Mouse (Mus musculus): ENCODE results near the gene Nfe2l1. TPM values are rescaled to one million over a fixed set of nuclear protein-coding genes. Genes with fewer than 3 reads are reported as not detected.
"Not testable (repeated sequence)": the region's sequence is repeated elsewhere in the genome, so short reads cannot be mapped to it uniquely, and the experiment has no call there.

The Nfe2l1 gene
- polyA plus RNA-seq, 1 experiment from 2014 or later = 81.3 TPM

- Histone ChIP-seq H3K4me2 (ENCODE audit: low read depth, low read length) (no peak overlapping the region), H3K9me3 (replicated peaks; ENCODE audit: control insufficient read depth, low read length) (no peaks in the 10 kb centered on the region), H3K4me1 (ENCODE audit: control insufficient read depth, insufficient read depth, low read length) (peaks cover 12% of the 10 kb centered on the region), H3K4me3 (ENCODE audit: low read length) (no peak overlapping the region), H3K36me3 (ENCODE audit: control insufficient read depth, insufficient read depth) (no peaks in the 10 kb centered on the region), H3K27me3 (ENCODE audit: control insufficient read depth, insufficient read depth, low read length) (no peaks in the 10 kb centered on the region), H3K27ac (ENCODE audit: low read length) (no peak overlapping the region), H3K9ac (ENCODE audit: low read length) (no peak overlapping the region)
- 37% methylated on average over 9 of the region's 9 CpGs for WGBS
- ATAC-seq (replicated peaks; ENCODE audit: extremely low read depth, insufficient read depth, low FRiP score) = no peak
Observed at GRCm38 (mm10) chr11:96786731-96787450, 42.9 kb downstream of the Nfe2l1 start.

GRCm38 (mm10) chr11:96784847-96785246 is 44.9 kb downstream of the Nfe2l1 start:
- not testable (repeated sequence) for H3K4me2 ChIP-seq (ENCODE audit: low read depth, low read length); H3K36me3 ChIP-seq (ENCODE audit: control insufficient read depth, insufficient read depth); H3K27me3 ChIP-seq (ENCODE audit: control insufficient read depth, insufficient read depth, low read length); H3K9me3 ChIP-seq (replicated peaks; ENCODE audit: control insufficient read depth, low read length); H3K4me3 ChIP-seq (ENCODE audit: low read length); H3K9ac ChIP-seq (ENCODE audit: low read length); H3K4me1 ChIP-seq (ENCODE audit: control insufficient read depth, insufficient read depth, low read length); ATAC-seq (replicated peaks; ENCODE audit: extremely low read depth, insufficient read depth, low FRiP score); H3K27ac ChIP-seq (ENCODE audit: low read length)
- 21% methylated on average over 7 of the region's 7 CpGs for WGBS

- WGBS = 69% methylated on average over 2 of the region's 2 CpGs
- Histone ChIP-seq H3K27ac (ENCODE audit: low read length) (no peak overlapping the region), H3K9me3 (replicated peaks; ENCODE audit: control insufficient read depth, low read length) (no peaks in the 10 kb centered on the region), H3K36me3 (ENCODE audit: control insufficient read depth, insufficient read depth) (no peaks in the 10 kb centered on the region), H3K4me1 (ENCODE audit: control insufficient read depth, insufficient read depth, low read length) (peaks cover 6% of the 10 kb centered on the region), H3K4me2 (ENCODE audit: low read depth, low read length) (no peak overlapping the region), H3K27me3 (ENCODE audit: control insufficient read depth, insufficient read depth, low read length) (no peaks in the 10 kb centered on the region), H3K9ac (ENCODE audit: low read length) (no peak overlapping the region), H3K4me3 (ENCODE audit: low read length) (no peak overlapping the region)
- ATAC-seq (replicated peaks; ENCODE audit: extremely low read depth, insufficient read depth, low FRiP score) = no peak
Observed at GRCm38 (mm10) chr11:96781425-96781824, 48.3 kb downstream of the Nfe2l1 start.

DNA sequence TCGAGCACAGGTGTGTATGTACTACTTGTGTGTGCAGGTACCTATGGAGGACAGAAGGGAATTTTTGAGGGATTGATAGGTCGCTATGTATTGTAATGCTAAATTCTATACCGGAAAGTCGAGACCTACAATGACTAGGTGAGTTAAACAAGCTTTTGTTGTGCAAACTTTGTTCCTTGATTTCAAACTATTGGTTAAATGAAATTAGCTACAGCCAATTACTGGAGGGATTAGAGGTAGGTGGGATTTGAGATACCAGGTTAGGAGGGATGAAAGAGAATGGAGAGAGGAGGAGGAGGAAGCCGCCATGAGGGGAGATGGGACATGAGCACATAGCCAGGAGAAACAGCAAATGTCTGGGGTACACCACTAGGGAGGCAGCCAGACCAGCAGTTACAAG is 49.5 kb downstream of the Nfe2l1 start:
- H3K27ac ChIP-seq (ENCODE audit: low read length) = no peak overlapping the region
- H3K9me3 ChIP-seq (replicated peaks; ENCODE audit: control insufficient read depth, low read length) = no peaks in the 10 kb centered on the region
- no peak overlapping the region for H3K4me3 ChIP-seq (ENCODE audit: low read length)
- no peaks in the 10 kb centered on the region for H3K36me3 ChIP-seq (ENCODE audit: control insufficient read depth, insufficient read depth)
- H3K4me2 ChIP-seq (ENCODE audit: low read depth, low read length) = no peak overlapping the region
- H3K4me1 ChIP-seq (ENCODE audit: control insufficient read depth, insufficient read depth, low read length) = peaks cover 8% of the 10 kb centered on the region
- H3K27me3 ChIP-seq (ENCODE audit: control insufficient read depth, insufficient read depth, low read length) = no peaks in the 10 kb centered on the region
- WGBS = 61% methylated on average over 5 of the region's 5 CpGs
- no peak for ATAC-seq (replicated peaks; ENCODE audit: extremely low read depth, insufficient read depth, low FRiP score)
- no peak overlapping the region for H3K9ac ChIP-seq (ENCODE audit: low read length)

DNA sequence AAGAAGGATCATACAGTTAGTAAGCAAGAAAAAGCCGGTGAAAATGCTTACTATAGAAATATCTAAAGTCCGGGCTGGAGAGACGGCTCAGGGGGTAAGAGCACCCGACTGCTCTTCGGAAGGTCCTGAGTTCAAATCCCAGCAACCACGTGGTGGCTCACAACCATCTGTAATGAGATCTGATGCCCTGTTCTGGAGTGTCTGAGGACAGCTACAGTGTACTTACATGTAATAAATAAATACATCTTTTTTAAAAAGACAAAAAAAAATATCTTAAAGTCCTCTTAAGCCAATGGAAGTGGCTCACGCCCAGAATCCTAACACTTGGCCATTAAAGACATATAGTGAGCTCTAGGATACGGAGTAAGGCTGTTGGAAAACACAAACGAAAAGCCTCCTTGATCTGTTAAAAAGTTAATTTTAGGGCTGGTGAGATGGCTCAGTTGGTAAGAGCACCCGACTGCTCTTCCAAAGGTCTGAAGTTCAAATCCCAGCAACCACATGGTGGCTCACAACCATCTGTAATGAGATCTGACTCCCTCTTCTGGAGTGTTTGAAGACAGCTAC is 51.6 kb downstream of the Nfe2l1 start:
- ATAC-seq (replicated peaks; ENCODE audit: extremely low read depth, insufficient read depth, low FRiP score); H3K4me1 ChIP-seq (ENCODE audit: control insufficient read depth, insufficient read depth, low read length); H3K36me3 ChIP-seq (ENCODE audit: control insufficient read depth, insufficient read depth); H3K9me3 ChIP-seq (replicated peaks; ENCODE audit: control insufficient read depth, low read length); H3K27me3 ChIP-seq (ENCODE audit: control insufficient read depth, insufficient read depth, low read length): not testable (repeated sequence)
- H3K27ac ChIP-seq (ENCODE audit: low read length) = peak overlapping the region; percentile 83
- peak overlapping the region; percentile 39; the same call in 1 of the 2 replicates for H3K9ac ChIP-seq (ENCODE audit: low read length)
- H3K4me2 ChIP-seq (ENCODE audit: low read depth, low read length) = peak overlapping the region; percentile 78
- H3K4me3 ChIP-seq (ENCODE audit: low read length) = peak overlapping the region; percentile 88
- WGBS = 64% methylated on average over 10 of the region's 10 CpGs

DNA sequence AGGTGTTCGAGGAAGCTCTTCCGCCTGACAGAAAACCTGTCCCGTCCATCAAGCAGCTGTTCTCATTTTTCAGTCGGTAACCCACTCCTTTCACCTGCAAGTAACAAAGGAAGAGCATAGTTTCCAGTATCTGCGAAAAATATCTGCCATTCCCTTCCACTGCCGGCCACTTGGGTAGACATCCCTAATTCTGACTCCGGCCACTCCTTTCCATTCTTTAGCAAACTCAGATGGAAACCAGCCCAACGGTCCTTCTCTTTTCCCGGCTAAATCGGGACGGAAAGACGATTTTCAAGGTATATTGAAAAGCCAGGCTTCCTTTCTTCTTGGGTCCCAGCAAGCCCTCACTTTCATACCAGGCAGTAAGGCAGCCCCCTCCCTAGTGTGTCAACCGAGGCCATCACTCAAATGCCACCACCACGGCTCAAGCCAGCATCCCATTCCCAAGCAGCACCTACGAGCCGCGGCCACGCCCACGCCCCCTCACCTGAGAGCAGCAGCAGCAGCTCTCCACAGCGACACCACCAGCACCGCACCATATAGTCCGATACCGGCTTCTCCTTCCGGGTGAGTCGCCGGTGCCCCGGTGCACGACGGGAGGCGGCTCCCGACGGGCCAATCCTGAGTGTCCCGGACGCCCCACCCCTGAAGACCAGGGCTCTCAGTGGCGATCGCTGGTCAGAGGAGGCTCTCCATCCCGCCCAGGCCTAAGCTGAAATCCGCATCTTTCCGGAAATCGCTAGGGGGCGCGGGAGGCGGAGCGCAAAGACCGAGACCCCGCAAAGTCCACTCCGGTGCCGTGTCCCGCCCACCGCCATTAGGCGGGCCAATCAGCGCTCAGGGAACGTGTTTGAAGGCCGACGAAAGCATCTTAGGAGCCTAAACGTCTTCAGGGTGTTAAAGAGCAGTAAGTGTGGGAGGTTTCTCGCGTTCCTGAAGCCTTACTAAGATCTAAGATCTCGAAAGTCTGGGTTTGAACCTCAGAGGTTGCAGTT is 52.5 kb downstream of the Nfe2l1 start, which contains the start of gene Snx11:
Gene Snx11 (minus strand): TSS at position 592 of the 995 bp plus-strand sequence.
- ATAC-seq (replicated peaks; ENCODE audit: extremely low read depth, insufficient read depth, low FRiP score) = peak; percentile 100
- 2% methylated on average over 59 of the region's 59 CpGs for WGBS
- Histone ChIP-seq H3K27me3 (ENCODE audit: control insufficient read depth, insufficient read depth, low read length) (no peaks in the 10 kb centered on the region), H3K4me1 (ENCODE audit: control insufficient read depth, insufficient read depth, low read length) (peaks cover 8% of the 10 kb centered on the region), H3K4me2 (ENCODE audit: low read depth, low read length) (peak within 1 kb of the TSS; percentile 78), H3K4me3 (ENCODE audit: low read length) (peak within 1 kb of the TSS; percentile 88), H3K27ac (ENCODE audit: low read length) (peak within 1 kb of the TSS; percentile 83), H3K9ac (ENCODE audit: low read length) (peak within 1 kb of the TSS; percentile 66), H3K9me3 (replicated peaks; ENCODE audit: control insufficient read depth, low read length) (no peaks in the 10 kb centered on the region), H3K36me3 (ENCODE audit: control insufficient read depth, insufficient read depth) (peaks cover 6% of the 10 kb centered on the region)

DNA sequence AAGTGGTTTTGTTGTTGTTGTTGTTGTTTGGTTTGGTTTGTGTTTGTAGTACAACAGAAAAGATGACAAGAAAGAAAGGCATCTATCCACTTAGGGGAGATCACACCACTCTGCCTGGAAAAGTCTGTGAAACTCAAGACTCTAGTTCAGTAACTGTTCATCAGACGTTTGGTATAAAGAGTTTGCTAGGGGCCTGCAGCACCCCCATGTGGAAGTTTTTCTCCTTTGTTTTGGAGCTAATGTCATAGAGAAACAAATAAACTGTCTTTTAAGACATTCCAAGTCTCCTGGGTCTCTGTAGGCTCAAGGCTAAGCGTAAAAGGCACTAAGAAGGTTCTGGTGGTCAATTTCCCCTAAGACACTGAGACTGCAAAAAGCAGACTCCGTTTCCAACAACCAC is 53.7 kb downstream of the Nfe2l1 start:
- H3K9me3 ChIP-seq (replicated peaks; ENCODE audit: control insufficient read depth, low read length) = no peaks in the 10 kb centered on the region
- 43% methylated on average over 3 of the region's 3 CpGs for WGBS
- H3K4me2 ChIP-seq (ENCODE audit: low read depth, low read length) = peak overlapping the region; percentile 78; the same call in 1 of the 2 replicates
- no peak overlapping the region for H3K27ac ChIP-seq (ENCODE audit: low read length)
- no peak overlapping the region for H3K9ac ChIP-seq (ENCODE audit: low read length)
- no peak overlapping the region for H3K4me3 ChIP-seq (ENCODE audit: low read length)
- H3K36me3 ChIP-seq (ENCODE audit: control insufficient read depth, insufficient read depth) = peaks cover 11% of the 10 kb centered on the region
- no peak for ATAC-seq (replicated peaks; ENCODE audit: extremely low read depth, insufficient read depth, low FRiP score)
- no peaks in the 10 kb centered on the region for H3K27me3 ChIP-seq (ENCODE audit: control insufficient read depth, insufficient read depth, low read length)
- peaks cover 8% of the 10 kb centered on the region for H3K4me1 ChIP-seq (ENCODE audit: control insufficient read depth, insufficient read depth, low read length)

- Histone ChIP-seq H3K4me1 (ENCODE audit: control insufficient read depth, insufficient read depth, low read length) (peaks cover 8% of the 10 kb centered on the region), H3K4me3 (ENCODE audit: low read length) (no peak overlapping the region), H3K27me3 (ENCODE audit: control insufficient read depth, insufficient read depth, low read length) (no peaks in the 10 kb centered on the region), H3K4me2 (ENCODE audit: low read depth, low read length) (no peak overlapping the region), H3K9me3 (replicated peaks; ENCODE audit: control insufficient read depth, low read length) (no peaks in the 10 kb centered on the region), H3K27ac (ENCODE audit: low read length) (no peak overlapping the region), H3K9ac (ENCODE audit: low read length) (no peak overlapping the region), H3K36me3 (ENCODE audit: control insufficient read depth, insufficient read depth) (peaks cover 15% of the 10 kb centered on the region)
- ATAC-seq (replicated peaks; ENCODE audit: extremely low read depth, insufficient read depth, low FRiP score) = no peak
- WGBS = 77% methylated on average over 7 of the region's 7 CpGs
Observed at GRCm38 (mm10) chr11:96775665-96776064, 54.1 kb downstream of the Nfe2l1 start.

All from heart, embryonic 16.5 days (tissue).